Mouse (Mus musculus) embryonic facial prominence, embryonic 10.5 days (tissue): ENCODE results near the gene Gm21858. TPM values are rescaled to one million over a fixed set of nuclear protein-coding genes. Genes with fewer than 3 reads are reported as not detected.
"Not testable (repeated sequence)": the region's sequence is repeated elsewhere in the genome, so short reads cannot be mapped to it uniquely, and the experiment has no call there.

Experiments
- DNase-seq: peaks from one replicate; pipeline ENCODE4 v3.0.0-alpha.2; 2017; ENCODE audit warnings: low spot score
- H3K27ac ChIP-seq: fragments of 300-500 bp; sonication (generic); replicated peaks from 2 replicates; pipeline ENCODE4 v1.5.1; 2016; ENCODE audit warnings: mild to moderate bottlenecking
- H3K27me3 ChIP-seq: fragments of 300-500 bp; sonication (generic); replicated peaks from 2 replicates; pipeline ENCODE4 v1.6.1; 2016; ENCODE audit warnings: low read depth, mild to moderate bottlenecking; ENCODE audit not compliant: poor library complexity, severe bottlenecking
- H3K36me3 ChIP-seq: fragments of 300-500 bp; sonication (generic); replicated peaks from 2 replicates; pipeline ENCODE4 v1.6.1; 2016; ENCODE audit warnings: mild to moderate bottlenecking, moderate library complexity
- H3K4me1 ChIP-seq: fragments of 300-500 bp; sonication (generic); 2 replicates; pipeline ENCODE4 v1.6.1; 2016
- H3K4me3 ChIP-seq: fragments of 300-500 bp; sonication (generic); 2 replicates; pipeline ENCODE4 v1.5.1; 2016; ENCODE audit warnings: mild to moderate bottlenecking, moderate library complexity
- H3K9me3 ChIP-seq: fragments of 300-500 bp; sonication (generic); 2 replicates; pipeline ENCODE4 v1.6.1; 2016; ENCODE audit warnings: mild to moderate bottlenecking
- WGBS: fragments of 180-500 bp; shearing (Covaris S2); methylation state at CpG from one replicate; pipeline ENCODE4 v1.1.7; 2016; 5-methylcytosine and 5-hydroxymethylcytosine counted together
- polyA plus RNA-seq: library from polyadenylated mRNA; unstranded; fragments of >200 nt; fragmentation: Nextera tagmentation; extraction: Ambion mirVana; gene quantifications from 2 replicates; pipeline ENCODE4 v1.2.1, GENCODE M21; 2016

Gm21858 gene
- polyA plus RNA-seq, result not detected in 2 replicates

GRCm38 (mm10) chrY:55731456-55731855 is at the start of gene Gm21858:
Gene Gm21858, plus strand, starts transcription at chrY:55731756.
- not testable (repeated sequence) for DNase-seq, H3K27me3 ChIP-seq, H3K9me3 ChIP-seq, H3K4me1 ChIP-seq, H3K4me3 ChIP-seq, H3K27ac ChIP-seq, H3K36me3 ChIP-seq
- no CpG with 5 or more reads among the region's 6 CpGs for WGBS
